Mouse (Mus musculus) brain, adult 2 months (tissue): Measurements from ENCODE around the gene Lmna.

Experiments
- DNase-seq: peaks from one replicate; pipeline ENCODE4 v3.0.0; 2011; ENCODE audit warnings: low read depth, low spot score

Gene Lmna

DNA sequence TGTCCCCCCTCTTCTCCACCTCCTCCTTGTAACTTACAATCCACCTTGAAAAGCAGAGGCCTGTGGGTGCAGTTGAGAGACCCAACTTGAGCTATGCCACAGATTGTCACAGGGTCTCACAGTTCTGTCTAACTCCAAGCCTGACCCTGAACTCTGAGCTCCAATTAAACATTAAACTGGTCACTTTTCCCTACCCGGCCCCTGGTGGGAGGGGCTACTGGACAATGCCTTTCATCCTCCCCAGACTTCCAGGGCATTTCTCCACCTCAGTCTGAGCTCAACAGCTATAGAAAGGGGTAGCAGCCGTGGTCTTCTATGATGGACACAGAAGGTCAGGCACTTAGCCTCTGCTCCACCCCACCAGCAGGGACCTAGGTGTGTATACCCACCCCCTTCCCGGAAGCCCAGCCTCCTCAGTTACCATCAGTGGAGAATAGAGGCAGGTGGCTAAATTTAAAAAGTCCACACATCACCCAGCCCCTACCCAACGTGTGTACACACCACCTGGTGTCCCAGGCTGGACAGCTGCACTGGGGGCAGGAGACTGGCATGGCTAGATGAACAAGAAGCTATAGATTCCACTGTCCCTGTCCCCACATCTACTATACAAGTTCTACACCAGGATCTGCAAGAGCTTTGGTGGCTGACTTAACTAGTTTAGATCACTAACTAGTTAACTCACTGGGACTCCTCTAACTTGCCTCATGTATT, 8.9 kb downstream of the Lmna start:
- DNase-seq: no peak

DNA sequence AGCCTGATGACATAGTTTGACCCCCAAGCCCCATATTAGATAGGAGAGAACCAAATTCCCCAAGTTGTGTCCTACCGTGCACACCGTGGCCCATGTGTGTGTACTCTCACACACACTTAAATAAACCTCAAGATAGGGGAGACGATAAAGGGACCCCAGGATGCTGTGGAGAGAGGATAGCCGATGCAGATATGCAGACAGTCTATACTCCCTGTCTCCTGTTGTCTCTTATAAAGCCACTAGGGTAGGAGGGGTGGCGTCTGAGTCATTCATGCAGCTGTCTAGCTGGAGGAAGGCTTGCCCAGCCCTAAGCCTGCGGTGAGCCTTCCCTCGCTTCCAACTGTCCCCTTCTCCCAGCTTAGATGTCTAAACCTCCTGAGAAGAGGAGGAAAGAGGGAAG, 9.7 kb downstream of the Lmna start:
- DNase-seq: peak; percentile 75

DNA sequence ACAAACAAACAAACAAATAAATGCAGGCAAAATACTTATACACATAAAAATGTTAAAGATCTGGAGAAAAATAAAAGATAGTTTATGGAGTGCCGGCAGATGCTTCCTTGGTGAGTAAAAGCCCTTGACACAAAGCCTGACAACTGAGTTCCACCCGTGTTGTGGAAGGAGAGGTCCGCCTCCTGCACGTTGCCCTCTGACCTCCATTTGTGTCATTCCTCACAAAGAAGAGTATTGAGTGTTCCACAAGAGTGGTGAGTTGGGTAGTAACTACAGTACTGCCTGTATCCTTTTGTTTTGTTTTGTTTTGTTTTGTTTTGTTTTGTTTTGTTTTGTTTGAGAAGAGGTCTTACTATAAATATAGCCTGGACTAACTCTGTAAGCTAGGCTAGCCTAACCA, 10.2 kb downstream of the Lmna start:
- DNase-seq: no peak

DNA sequence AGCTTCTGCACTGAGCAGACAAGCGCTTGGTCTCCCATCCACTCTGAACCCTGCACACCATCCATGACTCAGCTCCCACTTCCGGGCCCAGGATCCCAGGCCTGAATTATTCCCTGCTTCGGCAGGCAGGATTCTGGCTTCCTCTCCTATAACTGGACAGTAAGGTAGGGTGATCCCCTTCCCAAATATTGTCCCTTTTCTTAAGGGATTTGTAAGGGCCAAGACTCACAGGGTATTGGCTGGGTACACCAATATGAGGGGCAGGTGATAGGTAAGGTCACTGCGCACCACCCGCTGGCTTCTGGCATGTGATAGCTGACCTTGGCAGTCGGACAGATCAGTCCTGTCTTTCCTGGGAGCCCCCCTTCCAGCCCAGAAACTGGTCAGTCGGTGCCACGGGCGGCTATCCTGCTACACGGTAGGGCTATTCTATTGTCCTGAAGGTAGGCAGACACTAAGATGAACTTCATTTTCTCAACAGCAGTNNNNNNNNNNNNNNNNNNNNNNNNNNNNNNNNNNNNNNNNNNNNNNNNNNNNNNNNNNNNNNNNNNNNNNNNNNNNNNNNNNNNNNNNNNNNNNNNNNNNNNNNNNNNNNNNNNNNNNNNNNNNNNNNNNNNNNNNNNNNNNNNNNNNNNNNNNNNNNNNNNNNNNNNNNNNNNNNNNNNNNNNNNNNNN, 13.9 kb downstream of the Lmna start:
- DNase-seq: no peak

DNA sequence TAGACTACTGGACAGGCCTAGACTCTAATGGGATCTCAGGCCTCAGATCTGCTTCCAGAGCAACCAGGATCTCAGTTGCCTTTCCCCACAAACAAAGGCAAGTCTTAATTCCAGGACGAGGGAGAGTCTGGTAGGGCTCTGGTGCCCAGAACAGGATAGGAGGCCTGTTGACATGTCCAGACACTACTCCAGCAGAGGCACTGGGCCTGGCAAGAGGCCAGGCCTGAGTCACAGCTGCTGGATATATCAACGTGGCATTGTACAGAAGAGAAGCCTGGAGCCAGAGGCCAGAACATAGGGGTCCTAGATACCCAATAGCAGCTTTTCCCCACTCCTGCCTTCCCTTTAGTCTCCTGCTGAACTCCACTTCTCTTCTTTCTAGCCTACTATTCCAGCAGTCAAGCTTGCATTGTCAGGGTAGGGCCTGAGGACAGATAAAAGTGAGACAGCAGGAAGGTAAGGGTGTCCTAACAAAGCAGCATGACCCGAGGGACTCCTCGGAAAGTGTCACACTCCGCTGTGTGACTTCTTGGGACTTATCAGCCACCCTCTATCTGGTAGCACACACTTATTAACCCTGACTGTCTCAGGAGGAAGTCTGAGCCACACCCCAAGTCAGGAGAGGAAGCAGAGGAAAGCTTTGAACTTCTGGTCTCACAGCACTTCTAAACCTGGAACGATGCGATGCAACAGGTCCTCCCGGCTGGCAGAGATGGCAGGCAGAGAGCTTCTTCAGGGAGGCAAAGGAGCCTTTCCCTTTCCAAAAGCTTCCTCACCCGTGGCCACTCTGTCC, 14.7 kb downstream of the Lmna start:
- peak; percentile 86 for DNase-seq

DNA sequence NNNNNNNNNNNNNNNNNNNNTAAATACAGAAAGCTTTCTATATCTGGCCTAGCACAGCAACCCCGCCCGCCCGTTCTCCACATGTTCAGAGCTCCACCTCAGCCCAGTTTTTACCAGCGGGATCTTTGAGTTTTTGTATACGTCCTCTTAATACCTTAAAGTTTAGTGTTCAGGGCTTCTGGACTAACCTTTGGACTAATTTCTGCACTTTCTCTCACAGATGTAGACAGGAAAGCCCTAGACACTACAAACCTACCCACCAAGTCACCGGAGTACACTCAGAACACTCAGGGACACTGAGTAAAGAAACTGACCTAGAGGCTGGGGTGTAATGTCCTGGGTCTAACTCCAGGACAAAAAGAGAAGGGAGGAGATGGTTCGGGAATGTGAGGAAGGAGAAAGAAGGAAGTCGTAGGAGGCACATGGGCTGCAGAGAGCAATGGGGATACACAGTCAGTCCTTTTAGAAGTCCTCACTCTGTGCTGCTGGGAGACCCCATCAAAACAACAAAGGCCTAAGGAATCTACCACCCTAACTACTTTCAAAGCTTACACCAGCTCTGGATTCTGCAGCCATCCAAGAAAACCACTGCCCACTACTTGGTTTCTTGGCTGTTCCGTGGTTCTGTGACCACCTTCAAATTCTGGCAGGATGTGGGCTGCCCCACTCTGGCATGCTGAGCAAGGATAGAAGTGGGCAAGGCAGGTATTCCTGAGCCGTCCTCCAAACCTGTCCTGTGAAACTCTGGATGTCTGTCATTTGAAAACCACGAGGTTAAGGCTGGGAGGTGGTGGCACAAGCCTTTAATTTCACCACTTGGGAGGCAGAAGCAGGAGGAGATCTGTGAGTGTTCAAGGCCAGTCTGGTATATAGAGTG, 15.8 kb downstream of the Lmna start:
- DNase-seq: no peak

DNA sequence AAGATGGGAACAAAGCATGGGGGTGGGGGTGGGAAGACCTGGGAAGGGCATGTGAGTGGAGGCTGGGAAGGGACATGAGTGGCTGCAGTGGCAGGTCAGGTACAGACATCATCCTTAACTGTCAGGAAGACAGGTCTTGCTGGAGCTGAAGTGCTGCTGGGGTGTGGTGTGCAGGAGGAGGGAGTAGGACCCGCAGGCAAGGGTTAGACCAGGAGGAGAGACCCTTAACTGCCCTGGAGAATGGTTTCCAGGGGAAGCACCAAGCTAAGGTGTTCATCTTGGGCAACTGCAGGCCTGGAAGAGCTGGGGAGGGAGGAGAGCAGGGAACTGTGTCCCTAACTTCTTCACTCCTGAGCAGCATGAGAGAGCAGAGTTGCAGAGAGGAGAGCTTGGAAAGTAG, 22.4 kb downstream of the Lmna start:
- no peak for DNase-seq

DNA sequence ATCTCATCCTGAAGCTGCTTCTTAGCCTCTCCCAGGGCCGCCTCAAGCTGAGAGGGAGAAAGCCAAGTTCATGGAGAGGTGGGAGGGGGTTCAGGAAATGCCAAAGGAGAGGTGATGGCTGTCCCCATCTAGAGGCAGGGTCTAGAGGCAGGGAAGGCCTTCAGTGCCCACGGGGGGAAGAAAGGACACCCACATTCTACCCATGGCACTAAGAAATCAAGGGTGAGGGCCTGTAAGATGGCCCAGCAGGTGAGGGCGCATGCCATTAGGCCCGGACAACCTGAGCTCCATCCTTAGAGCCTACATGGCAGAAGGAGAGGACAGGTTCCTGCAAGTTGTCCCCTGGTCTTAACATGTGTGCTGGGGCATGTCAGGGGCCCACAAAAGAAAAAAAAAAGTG, 22.9 kb downstream of the Lmna start:
- DNase-seq: no peak

DNA sequence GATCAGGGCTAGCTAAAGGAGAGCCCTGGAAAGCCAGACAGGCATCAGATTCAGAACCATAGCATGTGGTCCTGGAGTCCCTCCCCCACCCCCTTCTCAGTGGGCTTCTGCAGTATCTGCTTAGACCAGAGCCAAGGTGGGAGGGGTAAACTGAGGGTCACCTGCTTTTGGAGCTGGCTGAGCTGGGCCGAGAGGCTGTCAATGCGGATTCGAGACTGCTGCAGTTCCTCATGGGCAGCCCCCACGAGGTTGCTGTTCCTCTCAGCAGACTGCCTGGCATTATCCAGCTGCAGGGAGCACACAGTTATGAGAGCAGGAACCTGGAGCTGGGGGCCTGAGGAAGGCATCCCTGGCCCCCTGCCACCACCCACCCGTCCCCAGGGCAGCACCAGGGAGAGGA, 23.7 kb downstream of the Lmna start:
- DNase-seq: no peak

DNA sequence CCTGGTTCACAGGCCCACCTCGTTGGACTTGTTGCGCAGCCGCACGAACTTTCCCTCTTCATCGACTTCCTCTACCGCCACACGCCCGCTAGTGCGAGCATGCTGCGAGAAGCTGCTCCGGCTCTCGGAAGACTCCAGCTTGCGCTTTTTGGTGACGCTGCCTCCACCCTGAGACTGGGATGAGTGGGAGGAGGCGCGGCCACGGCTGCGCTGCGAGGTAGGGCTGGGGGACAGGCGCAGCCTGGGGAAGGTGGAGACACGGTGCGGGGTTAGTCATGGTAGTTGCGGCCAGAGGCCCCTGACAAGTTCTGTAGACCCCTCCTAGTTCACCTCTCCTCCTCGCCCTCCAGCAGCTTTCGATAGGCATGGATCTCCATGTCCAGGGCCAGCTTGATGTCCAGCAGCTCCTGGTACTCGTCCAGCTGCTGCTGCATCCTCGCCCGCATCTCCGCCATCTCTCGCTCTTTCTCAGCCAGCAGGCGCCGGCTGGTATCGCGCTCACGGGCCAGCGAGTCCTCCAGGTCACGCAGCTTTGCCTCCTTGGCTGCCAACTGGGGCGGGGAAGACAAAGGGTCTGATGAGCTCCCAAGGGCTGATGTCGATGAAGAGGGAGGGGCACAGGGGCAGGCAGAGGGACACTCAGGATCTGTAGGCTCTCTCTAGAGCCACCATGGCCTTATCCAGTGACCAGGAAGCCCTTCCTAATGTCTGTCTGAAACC, 25.0 kb downstream of the Lmna start:
- DNase-seq: peak; percentile 72

DNA sequence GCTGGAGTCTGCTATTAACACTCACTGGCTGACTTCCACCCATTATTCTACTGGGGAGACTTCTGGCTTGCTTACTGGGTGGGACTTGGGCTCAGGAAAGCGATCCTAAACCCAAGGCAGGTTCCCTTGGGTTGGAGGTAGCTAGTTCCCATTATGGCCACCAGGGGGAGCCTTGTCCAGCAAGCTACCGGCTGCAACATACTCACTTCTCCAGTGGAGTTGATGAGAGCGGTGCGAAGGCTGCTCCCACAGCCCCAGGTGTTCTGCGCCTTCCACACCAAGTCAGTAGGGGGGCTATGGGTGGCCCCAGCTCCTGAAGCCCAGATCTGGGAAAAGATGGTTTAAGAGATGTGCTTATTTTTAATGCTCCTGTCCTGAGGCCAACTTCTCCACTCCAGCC, 26.1 kb downstream of the Lmna start:
- peak; percentile 89 for DNase-seq

DNA sequence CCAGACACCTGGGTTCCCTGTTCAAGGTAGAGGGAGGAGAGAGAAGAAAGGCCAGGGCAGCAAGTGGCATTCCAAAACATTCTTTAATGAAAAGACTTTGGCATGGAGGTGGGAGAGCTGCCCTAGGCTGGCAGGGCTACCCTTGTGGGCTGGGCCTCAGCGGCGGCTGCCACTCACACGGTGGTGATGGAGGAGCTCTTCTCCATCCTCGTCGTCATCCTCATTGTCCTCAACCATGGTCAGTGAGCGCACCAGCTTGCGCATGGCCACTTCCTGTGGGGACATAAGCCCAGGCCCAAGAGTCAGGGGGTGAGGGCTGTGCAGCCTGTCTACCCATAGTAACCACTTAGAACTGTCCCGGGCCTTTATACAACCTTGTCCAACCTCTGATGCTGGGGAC, 26.6 kb downstream of the Lmna start:
- no peak for DNase-seq

DNA sequence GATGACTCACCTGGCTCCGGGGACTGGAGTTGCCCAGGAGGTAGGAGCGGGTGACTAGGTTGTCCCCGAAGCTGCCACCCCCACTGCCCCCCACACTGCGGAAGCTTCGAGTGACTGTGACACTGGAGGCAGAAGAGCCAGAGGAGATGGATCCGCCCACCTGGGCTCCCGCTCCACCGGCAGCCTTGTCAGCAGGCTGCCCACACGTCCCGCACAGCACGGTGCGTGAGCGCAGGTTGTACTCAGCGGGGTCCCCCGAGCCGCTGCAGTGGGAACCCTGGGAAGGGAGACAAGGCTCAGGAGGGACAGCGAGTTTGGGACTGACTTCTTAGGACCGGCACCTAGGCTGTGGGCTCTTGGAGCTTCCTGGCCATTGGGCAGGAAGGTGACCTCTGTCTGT, 27.4 kb downstream of the Lmna start:
- peak; percentile 57 for DNase-seq

DNA sequence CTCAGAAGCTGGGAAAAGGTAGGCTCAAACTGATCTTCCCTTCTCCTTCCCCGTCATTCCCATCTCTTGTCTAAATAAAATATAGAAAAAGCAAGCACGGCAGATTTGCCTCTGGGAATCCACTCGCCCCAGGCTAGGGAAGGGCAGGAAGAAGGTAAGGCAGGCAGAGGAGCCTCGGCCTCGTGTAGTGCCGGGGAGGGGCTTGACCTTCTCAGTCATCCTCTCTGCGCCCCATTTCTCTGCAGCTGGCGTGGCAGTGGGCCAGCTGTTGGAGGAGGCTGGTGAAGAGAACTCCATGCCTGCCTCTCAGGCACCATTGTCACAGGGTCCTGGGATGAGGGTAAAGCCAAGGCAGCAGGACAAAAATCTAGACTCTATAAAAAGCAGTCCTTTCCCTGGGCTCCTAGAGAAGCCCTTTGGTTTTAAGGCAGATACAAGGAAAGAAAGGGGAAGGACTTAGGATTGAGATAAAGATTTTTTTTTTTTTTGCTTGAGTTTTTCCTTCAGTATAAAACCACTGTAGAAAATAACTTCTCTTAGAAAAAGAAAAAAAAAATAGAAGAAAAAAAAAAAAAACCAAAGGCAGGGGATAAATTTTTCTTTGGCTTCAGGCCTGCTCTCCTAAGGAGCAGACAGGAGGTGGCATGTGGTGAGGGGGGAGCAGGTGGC, 28.2 kb downstream of the Lmna start:
- DNase-seq: no peak

DNA sequence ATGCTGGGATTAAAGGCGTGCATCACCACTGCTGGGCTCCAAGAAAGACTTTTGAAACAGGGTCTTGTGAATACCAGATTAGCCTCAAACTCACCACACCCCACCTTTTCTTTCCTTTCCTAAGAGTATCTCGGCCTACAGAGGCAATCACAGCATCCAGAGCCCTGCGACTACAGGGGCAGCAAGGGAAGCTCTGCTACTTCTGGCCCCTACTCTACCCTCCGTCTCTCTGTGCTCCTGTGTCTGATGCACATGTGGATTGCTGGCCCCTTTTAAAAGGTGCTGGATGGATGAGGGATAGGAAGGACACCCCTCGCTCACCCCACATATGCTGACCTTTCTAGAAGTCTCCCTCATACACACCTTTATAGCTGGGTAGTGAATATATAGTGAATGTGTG, 29.1 kb downstream of the Lmna start:
- no peak for DNase-seq

DNA sequence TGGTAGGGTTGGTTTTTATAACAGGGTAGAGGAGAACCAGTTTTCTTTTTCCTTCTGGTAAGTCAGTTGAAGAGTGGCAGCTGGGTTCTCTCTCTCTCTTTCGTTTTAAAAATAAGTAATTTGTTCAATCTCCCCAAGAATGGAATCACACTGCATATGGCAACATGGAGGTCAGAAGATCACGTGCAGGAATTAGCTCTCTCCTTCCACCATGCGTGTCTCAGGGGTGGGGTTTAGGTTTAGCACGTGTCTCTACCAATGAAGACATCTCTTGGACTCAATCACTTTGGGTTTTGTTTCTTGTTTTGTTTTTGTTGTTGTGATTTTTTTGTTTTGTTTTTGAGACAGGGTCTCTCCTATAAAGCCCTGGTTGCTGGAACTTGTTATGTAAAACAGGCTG, 29.9 kb downstream of the Lmna start:
- DNase-seq: no peak

DNA sequence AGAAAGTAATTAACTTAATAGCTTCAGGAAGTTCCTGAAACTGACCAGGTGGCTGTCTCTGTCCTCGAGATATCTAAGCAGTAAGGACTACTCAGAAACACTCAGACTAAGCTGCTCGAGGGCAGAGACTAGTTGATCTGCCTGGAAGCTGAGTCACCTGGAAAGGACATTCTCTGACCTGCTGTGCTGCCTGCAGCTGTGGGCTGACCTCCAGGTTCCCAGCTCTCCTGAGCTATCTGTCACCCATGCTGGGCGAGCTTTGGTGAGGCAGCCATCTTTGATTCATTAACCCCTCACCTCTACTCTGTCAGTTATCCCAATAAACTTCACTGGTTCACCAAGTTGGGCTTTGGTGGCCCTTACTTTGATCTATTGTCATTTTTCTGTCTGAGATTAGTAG, 30.6 kb downstream of the Lmna start:
- DNase-seq: no peak

DNA sequence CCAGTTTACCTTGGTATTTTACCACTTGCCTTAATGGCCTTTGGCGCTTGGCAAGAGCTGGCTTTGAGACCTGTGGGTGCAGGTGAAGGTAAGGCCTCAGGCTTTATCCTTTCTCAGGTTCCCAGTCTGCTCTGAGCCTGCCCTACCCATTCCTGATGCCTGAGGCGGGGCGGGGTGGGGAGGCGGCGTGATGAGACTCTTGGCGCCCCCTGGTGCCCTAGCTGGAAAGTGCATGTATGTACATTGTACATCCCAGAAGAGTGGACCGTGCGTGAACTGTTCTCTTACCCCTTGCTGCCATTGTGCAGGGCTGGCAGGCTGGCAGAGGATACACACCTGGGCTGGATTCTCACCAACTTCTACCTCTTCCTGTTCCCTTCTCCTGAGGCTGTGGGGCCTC, 32.0 kb downstream of the Lmna start:
- peak; percentile 87 for DNase-seq

DNA sequence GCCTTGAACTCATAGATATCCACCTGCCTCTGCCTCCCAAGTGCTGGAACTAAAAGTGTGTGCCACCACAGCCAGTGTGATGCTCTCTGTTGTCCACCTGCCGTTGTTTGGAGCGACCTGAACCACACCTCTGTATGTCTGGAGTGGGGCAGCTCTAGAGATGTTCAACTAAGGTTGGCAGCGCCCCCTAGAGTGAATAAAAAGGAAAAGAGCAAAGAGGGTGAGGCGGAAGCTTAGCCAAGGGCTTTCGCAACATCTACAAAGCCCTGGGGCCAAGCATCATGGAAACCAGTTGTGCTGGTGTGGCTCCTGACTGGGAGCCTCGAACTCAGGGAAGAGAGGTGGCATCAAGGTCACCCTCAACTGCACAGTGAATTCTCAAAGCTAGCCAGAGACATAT, 33.4 kb downstream of the Lmna start:
- no peak for DNase-seq

DNA sequence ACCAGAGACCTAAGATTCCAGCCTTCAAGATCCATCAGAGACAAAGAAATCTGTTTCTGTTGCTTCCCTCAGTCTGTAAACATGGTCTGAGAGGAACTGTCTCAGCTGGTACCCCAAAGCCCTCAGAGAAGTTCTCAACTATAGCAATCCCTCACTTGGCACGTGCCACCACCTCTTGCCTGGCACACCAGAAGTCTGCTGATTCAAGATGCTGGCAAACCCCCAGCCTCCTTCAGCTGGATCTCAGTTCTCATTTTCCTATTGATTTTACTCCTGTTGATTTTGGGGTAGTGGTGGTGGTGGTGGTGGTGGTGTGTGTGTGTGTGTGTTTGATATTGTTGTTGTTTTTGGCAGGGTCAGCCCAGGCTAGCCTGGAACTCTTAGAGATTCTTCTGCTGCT, 36.2 kb downstream of the Lmna start:
- no peak for DNase-seq

DNA sequence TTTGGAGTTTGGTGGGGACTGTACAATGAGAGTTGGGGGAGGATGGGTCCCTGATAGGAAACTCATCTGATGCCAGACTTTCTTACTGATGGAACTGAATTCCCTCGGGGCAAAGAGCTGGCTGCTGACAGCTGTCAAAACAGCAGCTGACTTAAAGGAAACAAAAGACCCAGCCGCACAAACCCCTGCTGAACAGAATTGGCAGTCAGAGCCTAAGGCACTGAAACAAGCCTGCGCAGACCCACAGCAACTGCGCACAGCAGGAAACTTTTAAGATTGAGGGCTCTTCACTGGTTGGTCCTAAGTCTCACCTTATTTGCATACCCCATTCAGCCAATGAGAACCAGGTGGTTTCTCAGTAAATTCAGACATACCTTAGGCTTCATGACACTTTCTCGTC, 36.7 kb downstream of the Lmna start:
- no peak for DNase-seq
